Mouse (Mus musculus) G1E (cell line): ENCODE measurements around the gene Mef2d.

Experiments
- CTCF ChIP-seq: IDR thresholded peaks from 2 replicates; pipeline ENCODE4 v1.5.1; 2012; ENCODE audit warnings: low read depth, low read length, inconsistent platforms, mixed read lengths
- GATA2 ChIP-seq: IDR thresholded peaks from 2 replicates; pipeline ENCODE4 v1.6.1; 2012; ENCODE audit warnings: low read depth, low read length, inconsistent platforms, borderline replicate concordance

GRCm38 (mm10) chr3:88174894-88175293 lies 32.7 kb downstream of the Mef2d start:
- TF ChIP-seq CTCF (no peak), GATA2 (no peak)
